Mouse (Mus musculus): ENCODE measurements at regions not wholly inside any gene's neighbourhood (a gene's known extent, or its start where the extent isn't known, plus 50 kb on each side); places are given as distances from the start of the nearest gene placed in this dataset.

GRCm38 (mm10) chr2:48474642-48475041 lies 339.3 kb upstream of the Acvr2a start:
- TF ChIP-seq CTCF (IDR thresholded peaks at IDR 0.05; ENCODE audit: low read depth, low read length) (no peak), TAL1 (conservative IDR thresholded peaks at IDR 0.05; ENCODE audit: low read depth, low read length) (no peak), GATA1 (IDR thresholded peaks at IDR 0.05; ENCODE audit: borderline replicate concordance, low read length) (no peak), POLR2AphosphoS5 (IDR thresholded peaks at IDR 0.05; ENCODE audit: insufficient replicate concordance, low read depth, low read length) (no peak), GATA2 (IDR thresholded peaks at IDR 0.05; ENCODE audit: borderline replicate concordance, low read depth, low read length) (no peak)
